Mouse (Mus musculus): ENCODE measurements around the gene Gm3298.
"Not testable (repeated sequence)": the region's sequence is repeated elsewhere in the genome, so short reads cannot be mapped to it uniquely, and the experiment has no call there.

Gm3298 gene

DNA sequence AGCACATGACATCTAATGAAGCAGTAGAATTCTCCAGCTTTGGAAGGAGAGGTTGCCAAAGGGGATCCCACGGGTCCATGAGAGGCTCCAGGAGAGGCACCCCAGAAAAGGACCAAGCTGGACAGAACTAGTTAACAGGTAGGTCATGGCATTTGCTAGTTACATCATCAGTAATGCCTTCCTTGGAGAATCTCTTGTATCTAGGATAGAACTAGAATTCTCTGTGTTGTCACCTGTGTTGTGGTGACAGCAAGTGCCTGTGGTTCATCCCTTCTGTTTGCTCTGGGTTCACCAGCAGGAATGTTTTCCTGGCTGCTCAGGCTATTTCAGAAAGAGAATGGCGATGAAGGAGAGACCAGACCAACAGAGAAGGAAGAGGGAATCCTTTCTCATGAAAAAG is at the start of gene Gm3298:
Gene Gm3298, plus strand, starts transcription at position 301 of the 400 bp plus-strand sequence.
- DNase-seq (ENCODE audit: extremely low spot score), result not testable (repeated sequence)

DNA sequence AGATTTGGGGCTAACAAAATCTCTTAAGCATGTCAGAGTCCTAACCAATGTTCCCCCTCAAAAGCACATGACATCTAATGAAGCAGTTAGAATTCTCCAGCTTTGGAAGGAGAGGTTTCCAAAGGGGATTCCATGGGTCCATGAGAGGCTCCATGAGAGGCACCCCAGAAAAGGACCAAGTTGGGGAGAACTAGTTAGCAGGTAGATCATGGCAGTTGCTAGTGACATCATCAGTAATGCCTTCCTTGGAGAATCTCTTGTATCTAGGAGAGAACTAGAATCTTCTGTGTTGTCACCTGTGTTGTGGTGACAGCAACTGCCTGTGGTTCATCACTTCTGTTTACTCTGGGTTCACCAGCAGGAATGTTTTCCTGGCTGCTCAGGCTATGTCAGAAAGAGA is 32.1 kb upstream of the Gm3298 start, which contains the start of gene Gm8297:
Gene Gm8297, plus strand, starts transcription at position 301 of the 400 bp plus-strand sequence.
- not testable (repeated sequence) for DNase-seq (ENCODE audit: extremely low spot score)

DNA sequence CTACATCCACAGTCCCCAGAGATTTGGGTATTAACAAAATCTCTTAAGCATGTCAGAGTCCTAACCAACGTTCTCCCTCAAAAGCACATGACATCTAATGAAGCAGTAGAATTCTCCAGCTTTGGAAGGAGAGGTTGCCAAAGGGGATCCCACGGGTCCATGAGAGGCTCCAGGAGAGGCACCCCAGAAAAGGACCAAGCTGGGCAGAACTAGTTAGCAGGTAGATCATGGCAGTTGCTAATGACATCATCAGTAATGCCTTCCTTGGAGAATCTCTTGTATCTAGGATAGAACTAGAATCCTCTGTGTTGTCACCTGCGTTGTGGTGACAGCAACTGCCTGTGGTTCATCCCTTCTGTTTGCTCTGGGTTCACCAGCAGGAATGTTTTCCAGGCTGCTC is 34.6 kb downstream of the Gm3298 start, which contains the start of gene 4930555G01Rik:
Gene 4930555G01Rik, plus strand, starts transcription at position 301 of the 400 bp plus-strand sequence.
- DNase-seq (ENCODE audit: extremely low spot score), result not testable (repeated sequence)

Data from embryo, embryonic 9.5 days (tissue).